Mouse (Mus musculus): ENCODE measurements around the gene 2510002D24Rik. TPM values are rescaled to one million over a fixed set of nuclear protein-coding genes. Genes with fewer than 3 reads are reported as not detected.
A peak's percentile ranks its signal among the peaks of the same experiment; 100 is the strongest.

2510002D24Rik gene
- 10 to 100 TPM; 15.7 to 19.6 (median 17.1) TPM for total RNA-seq (2022)

DNA sequence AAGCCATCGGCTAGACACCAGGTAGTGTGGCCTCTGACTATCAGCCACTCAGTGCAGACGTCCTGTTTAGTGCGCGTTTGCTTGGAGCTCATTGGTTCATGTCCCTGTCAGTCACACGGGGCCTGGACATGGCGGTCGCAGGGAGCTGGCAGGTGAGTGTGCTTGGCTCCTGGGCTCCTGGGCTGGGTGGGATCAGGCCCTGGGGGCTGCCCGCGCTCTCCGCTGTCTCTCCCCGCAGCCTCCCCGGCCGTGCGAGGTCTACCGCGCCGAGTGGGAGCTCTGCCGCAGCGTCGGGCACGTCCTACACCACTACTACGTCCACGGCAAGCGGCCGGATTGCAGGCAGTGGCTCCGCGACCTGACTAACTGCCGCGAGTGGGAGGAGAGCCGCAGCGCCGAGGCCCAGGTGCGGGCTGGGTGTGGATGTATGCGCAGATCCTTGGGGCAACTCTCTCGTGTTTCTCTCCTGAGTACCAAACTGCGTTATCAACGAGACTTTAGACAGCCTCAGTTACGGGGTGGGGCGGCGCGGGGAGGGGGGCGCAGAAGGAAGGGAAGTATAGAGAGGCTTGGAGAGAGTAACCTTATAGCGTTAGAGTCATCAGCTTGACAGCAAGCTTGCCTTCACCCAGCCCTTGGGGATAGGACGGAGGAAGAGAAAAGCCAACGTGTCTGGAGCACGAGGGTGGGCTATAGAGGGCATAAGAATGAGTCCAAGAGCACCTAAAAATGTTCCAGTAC lies at the start of gene 2510002D24Rik, which contains the start of gene Gm28539:
2510002D24Rik (plus strand) TSS at position 111 of the 741 bp plus-strand sequence.
Gm28539 (plus strand) TSS at position 117 of the 741 bp plus-strand sequence.
- DNase-seq (ENCODE audit: low spot score in 2 of 2): peak; percentile 85 to 90

DNA sequence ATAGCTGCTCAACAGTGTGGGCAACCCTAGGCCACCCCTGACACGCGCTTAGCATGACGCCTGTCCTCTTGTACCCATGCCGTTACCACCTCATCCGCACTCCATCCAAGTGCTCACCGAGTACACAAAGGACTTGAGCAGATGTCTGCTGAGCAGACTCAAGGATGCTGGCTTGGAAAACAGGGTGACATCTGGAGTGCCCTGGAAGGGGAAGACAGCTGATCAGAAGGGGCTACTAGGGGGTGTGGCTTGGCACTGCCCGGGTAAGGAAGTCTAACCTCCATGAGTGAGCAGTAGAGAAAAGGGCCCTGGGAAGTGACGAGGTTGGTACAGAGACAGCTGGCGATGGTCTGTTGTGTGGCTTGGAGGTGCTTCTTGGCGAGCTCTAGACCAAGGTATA lies 49.7 kb upstream of the 2510002D24Rik start:
- no peak for DNase-seq (ENCODE audit: low spot score in 2 of 2)

DNA sequence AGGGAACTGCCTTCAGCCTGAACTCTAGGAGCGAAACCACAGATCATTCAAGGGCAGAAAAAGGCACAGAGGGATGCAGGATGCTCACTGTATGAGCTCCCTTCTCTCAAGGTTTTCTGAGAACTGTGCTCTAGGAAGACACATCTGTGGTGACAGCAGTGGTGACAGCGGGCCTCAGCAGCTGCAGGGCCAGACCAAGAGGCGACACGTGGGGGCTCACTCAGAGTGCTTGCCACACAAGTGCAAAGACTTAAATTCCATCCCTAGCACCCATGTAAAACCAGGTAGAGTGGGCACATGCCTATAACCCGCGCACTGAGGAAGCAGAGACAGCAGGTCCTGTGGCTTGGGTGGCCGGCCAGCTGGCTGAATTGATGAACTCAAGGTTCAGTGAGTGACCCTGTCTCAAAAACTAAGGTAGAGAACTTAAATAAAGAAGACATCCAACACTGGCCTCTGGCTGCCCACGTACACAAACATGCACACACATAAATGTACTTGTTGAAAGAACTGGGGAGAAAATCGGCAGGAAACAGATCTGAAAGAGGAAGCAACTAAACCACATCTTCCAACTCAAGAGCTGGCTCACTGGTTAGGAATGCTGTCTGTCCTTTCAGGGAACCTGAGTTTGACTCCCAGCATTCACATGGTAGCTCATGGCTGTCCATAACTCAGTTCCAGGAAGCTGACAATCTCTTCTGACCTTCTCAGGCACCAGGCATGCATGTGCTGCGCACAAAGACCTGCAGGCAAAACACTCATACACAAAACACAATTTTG lies 47.6 kb upstream of the 2510002D24Rik start:
- no peak for DNase-seq (ENCODE audit: low spot score in 2 of 2)

DNA sequence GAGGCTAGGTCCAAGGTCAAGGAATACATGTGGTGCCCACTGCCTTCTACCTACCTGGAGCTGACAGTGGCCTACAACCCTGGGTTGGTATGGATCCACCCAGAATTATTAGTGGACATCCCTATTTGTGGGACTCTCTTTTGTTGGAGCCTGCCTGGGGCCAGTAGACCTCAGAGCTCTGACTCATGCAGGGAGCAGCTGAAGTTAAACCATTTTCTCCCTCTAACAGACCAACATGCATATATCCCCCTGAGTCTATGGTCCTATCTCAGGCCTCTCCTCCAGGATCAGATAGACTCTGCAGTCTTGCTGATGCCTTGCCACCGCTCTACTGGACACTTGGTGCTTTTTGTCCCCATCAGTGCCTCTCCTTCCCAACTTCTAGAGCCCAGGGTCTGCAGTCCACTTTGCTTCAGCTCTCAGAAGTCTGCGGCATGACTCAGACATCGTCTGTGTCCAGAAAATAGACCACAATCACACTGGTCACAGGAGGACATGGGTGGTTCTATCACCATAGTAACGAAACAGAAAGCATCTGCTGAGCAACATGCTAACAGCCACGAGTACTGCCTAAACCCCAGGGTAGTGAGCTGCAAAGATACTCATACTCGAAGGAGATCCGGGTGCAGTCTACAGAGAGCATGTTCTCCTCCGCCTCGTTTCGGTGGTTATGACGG lies 41.0 kb upstream of the 2510002D24Rik start:
- DNase-seq (ENCODE audit: low spot score in 2 of 2): no peak

DNA sequence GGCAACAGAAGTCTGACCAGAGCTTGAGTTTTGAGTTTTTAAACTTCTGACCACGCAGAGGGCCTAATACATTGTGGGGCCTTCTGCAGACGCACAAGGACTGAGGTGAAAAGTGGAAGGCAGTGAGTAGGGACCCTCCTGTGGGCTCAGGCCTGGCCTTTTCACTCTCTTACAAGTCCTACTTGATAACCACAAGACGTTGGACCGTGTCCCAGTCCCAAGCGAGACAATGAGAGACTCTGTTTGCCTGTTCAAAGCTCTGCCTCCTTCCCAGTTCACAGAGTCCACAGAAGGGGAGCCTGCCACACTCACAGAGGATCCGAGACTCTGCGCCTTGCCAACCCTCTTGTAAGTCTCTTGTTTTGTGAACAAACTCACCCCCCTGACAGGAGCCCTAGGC lies 39.7 kb upstream of the 2510002D24Rik start:
- DNase-seq (ENCODE audit: low spot score in 2 of 2): no peak

DNA sequence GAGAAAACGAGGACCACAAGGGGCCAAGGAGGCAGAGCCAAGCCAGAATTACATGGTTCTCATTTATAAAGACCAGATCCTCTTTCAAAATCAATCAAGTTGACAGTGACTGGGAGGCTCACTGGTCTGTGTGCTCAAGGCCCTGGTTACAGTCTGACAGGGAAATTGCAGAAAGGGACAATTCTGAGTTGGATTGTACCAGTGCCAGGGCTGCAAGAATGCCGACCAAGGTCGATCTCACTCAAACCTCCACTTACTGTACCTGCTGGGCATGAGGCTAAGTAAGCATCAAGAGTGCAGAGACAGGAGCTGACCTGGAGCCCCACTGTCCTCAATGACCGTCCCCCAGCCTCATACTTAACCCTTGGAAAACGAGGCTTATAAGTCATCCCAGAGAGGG lies 38.2 kb upstream of the 2510002D24Rik start:
- DNase-seq (ENCODE audit: low spot score in 2 of 2): no peak

DNA sequence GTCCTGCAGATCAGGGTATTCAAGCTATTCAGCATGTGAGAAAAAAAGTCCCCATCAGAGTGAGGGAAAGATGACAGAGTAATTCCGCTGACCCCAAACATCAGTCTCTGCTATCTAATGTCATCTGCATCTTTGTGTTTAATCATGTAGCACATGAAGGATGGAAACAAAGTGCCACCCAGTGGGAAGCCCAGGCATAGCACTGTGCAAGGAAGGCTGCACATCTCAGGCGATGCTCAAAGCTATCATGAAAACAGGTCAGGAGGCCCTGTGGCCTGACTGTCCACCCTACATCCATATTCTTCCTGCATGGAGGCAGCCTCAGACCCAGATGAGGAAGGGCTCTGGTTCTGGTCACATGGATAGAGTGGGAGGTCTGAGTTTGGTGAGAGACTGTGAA lies 37.5 kb upstream of the 2510002D24Rik start:
- no peak for DNase-seq (ENCODE audit: low spot score in 2 of 2)

DNA sequence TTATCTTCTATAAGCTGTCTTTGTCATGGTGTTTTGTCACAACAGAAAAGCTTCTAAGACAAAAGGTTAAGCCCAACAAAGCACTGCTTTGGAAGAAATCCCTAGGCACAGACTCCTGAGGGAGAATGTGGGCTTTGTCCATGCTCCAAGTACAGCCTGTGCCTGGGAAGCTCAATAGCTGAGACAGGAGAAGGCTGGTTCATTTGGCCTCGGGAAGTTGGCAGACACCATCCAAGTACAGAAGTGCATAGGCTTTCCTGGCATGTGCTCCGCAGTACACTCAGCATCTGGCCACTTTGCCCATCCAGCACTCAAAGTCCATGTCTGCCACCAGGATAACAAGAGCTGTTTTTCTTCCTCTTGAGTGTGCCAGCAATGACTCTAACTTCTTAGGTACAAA lies 30.6 kb upstream of the 2510002D24Rik start:
- no peak for DNase-seq (ENCODE audit: low spot score in 2 of 2)

DNA sequence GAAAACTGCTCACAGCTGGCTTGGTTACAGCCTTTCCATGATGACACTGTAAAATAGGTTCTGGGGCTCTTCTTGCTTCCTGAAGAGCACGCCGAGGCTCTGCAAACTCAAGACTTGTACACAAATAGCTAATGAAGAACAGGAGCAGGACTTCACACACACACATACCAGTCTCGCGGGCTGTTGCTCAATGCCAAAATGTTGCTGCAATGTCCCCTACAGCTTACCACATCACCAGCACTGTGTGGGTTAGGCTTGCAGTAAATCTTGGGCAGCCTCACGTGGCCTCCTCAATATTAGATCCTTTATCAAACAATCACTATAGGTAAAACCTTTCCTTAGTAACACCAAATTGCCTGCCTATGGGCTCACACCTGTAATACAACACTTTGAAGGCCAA lies 27.4 kb upstream of the 2510002D24Rik start:
- DNase-seq (ENCODE audit: low spot score in 2 of 2): no peak

DNA sequence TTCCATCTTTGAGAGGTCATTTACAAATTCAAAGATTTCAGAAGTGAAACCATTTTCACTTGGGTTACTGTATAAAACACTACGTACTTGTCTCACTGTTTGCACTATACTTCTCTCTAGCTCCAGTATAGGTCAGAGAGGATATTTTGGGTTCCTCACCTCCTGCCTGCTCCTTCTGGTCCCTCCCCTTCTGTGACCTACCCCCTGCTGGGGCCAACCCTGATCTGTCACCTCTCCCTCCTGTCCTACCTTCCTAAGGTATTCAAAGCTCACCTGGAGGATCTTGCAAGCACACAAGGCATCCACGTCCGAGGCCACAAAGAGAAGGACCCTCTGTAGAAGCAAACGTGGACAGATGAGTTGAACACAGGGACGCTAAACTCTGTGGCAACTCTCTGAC lies 25.3 kb upstream of the 2510002D24Rik start:
- DNase-seq (ENCODE audit: low spot score in 2 of 2): no peak

DNA sequence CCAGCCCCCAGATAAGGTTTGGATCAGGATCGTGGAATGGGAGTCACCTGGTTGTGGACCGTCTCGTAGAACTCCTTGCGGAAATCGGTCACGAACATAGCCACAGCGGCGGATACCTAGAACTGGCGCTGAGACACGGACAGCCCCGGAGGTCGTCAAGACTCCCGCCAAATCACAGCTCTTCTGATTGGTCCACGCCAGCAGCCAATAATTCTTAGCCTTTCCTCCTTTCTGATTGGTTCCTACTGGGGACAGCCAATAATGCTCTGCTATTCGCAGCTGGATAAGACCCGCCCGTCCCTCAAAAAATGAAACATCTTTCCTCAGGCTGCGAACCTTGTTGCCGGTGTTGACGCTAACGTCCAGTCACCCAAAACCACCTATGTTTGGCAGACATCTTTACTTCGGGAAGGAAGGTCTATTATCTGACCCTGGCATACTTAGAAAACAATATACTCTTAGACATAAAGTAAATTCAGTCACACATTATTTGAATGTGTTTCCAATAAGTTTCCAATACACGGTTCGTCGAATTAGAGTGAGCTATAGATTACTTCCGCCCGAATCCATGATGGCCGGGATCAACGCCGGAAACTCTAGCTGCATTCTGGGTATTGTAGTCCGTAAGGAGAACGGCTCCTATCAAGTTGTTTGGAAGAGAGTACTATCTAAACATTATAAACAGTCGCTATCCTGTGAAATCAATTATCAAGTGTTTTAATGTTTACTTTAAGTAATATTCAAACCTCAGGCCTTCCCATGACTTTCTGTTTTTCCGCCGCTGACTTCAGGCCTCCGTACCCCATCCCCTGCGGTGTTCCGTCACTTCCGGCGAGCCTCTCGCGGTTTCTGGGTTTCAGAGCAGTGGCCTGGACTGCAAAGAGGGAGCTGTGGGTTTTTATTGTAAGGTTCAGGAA lies 24.7 kb upstream of the 2510002D24Rik start, which contains the start of the genes Ufd1 and Cdc45:
Ufd1 (plus strand) TSS at position 312 of the 917 bp plus-strand sequence.
Cdc45 (minus strand) TSS at position 520 of the 917 bp plus-strand sequence.
- peak; percentile 74 for DNase-seq (ENCODE audit: low spot score in 2 of 2)

DNA sequence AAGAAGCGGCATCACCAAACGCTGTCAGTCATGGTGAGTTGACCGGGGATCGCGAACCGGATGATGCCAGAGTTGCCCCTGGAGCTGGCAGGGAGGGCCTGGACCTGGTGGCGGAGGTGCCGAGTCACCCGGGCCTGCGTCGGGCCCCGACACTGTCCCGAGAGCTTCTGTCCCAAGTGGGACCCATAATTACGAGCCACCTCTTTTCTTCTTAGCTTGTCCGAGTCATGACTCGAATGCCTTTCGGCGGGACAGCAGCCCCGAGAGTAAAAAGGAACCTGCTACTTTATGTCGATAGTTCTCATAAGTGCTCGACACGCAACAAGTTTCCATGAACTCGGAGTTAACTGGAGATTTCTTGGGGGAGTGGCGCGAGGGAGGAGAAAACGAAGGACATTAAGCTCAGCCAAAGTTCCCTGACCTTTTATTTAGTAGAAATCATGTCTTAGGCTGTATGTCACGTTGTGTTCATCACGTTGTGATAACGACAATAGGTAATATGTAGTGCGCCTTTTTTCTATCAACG lies 23.9 kb upstream of the 2510002D24Rik start:
- no peak for DNase-seq (ENCODE audit: low spot score in 2 of 2)

DNA sequence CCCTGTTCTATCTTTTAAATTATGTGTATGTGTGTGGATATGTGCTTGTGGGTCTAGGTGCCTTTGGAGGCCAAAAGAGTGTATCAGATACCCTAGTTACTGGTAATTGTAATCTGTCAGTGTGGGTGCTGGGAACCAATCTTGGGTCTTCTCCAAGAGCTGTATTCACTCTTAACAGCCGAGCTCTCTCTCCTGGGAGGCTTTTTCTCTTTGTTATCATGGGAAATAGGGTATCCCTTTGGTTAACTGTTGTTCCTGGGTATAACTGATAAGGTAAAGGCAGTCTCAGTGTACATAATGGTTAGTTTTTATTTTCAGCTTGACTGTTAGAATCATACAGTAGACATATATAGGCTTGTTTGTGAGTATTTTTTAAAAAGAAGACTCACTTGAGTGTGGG lies 14.0 kb upstream of the 2510002D24Rik start:
- no peak for DNase-seq (ENCODE audit: low spot score in 2 of 2)

DNA sequence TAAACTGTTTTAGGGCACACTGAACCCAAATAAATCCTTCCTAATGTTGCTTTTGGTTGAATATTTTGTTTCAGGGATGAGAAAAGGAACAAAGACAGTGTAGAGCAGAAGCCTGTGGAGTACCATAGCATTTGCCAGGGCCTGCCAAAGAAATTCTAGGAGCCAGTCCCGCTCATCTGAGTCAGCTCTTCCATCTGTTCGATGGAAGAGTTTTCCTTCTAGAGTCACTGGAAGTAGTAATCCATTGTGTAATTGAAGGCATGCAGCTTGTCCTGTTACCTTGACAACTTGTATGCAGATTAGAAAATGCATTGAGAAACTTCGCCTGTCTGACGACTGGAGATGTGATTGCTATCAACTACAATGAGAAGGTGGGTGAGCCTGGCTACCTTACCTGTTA lies 13.5 kb upstream of the 2510002D24Rik start:
- no peak for DNase-seq (ENCODE audit: low spot score in 2 of 2)

DNA sequence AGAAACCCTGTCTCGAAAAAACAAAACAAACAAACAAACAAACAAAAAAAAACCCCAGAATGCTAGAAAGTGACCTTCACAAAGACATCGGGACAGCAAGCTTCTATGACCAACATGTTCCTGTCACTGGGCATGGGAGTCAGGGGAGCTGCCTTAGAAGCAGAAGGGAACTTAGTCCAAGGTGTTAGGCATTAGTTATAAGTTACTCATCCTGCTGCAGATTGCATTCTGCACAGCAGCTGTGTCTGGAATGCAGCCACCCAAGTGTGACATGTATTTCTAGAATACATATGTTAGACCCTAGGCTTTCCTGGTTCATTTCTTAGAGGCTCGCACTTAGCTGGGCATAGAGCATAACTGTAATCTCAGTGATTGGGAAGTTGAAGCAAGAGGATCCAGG lies 7.7 kb upstream of the 2510002D24Rik start:
- no peak for DNase-seq (ENCODE audit: low spot score in 2 of 2)

DNA sequence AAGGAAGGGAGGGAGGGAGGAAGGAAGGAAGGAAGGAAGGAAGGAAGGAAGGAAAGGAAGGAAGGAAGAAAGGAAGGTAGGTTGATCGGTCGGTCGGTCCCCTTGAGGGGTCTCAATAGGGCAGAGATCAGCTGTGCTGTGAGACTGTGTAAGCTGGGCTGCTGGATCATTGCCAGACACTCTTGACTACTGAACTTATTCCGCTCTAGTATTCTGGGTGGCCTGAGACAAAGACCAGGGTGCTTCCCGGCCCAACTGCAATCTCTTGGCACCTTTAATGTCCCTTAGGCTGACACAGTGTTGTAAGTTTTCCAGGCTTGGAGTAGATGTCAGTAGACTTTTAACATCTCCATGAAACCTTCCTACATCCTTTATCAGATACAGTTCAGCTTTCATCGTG lies 7.3 kb upstream of the 2510002D24Rik start:
- no peak for DNase-seq (ENCODE audit: low spot score in 2 of 2)

DNA sequence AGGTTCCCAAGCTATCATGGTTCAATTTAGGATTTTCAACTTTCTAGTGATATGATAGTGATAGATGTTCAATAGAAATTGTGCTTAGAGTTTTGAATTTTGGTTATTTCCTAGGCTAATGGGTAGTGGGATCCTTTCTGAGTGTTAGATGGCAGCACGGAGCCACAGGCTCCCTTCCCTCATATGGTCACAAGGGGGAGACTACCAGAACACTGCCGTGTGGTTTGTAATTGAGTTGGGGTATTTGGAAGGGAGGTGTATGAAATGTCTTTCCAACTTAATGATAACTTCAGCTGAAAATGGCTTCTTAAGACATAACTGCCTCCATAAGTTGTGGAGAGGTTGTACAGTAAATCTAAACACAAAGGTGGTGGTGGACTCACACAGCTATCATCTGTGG lies 2.9 kb upstream of the 2510002D24Rik start:
- no peak for DNase-seq (ENCODE audit: low spot score in 2 of 2)

DNA sequence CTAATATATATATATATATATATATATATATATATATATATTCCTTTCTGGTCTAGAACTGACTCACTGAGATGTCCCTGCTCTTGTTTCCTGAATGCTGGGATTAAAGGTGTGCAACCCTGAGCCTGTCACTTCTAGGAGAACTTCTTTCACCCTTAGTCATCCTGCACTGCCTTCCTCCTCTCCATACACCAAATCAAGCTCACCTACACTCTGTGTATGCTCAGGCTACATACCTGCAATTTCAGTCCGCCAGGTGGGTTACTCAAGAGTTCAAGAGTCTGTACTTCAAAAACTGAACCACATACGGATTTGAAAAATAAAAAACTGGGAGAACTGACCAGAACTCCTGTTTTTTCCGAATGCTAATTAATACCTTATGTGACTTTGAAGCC lies 308 bp upstream of the 2510002D24Rik start:
- no peak for DNase-seq (ENCODE audit: low spot score in 2 of 2)

DNA sequence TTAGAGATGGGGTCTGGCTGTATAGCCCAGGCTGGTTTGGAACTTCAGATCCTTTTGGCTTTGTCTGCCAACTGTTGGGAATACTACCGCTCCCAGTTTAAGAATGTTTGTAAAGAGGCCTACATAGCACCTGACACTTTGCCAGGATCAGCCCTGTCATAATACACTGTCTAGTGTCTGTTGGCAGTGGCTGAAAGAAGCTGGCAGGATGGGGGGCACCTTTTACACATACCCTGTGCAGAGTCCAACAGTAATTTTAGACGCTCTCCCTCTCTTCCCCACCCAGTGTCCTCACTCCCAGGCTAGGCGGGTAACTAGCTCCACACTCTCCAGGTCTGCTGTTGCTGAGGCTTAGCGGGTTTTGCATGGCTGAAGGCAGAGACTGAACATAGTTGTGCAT lies 2.0 kb downstream of the 2510002D24Rik start:
- DNase-seq (ENCODE audit: low spot score in 2 of 2): peak in 1 of 2 experiments; percentile 10

DNA sequence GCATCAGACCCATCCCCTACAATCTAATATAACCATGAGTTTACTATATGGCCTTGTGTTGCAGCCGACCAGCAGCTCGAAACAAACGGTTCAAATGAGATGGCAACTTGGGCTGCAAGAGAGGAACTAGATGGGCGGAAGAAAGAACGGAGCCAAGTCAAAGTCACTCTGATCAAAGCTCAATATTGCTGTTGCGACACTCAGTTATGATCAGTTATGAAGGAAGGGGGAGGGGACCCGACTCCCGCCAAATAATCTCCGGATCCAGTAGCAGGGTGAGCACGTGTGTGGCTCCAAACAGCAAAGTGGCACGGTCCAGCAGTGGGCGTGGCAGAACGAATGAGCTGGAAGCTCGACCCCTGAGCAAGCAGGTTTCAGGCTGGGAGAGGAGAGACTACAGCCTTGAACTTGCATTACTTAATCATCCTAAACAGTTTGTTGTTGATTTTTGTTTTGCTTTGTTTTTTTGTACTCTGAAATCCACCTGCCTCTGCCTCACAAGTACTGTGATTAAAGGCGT lies 10.0 kb downstream of the 2510002D24Rik start:
- no peak for DNase-seq (ENCODE audit: low spot score in 2 of 2)

All from gastrocnemius, adult 8-10 months (tissue).